Mouse (Mus musculus): Measurements from ENCODE around the gene Tldc1.

Gene Tldc1

GRCm38 (mm10) chr8:119778263-119778662 is at the start of gene Tldc1:
Gene Tldc1, minus strand, starts transcription at chr8:119778416.
- DNase-seq (ENCODE audit: low read depth): peak; percentile 99

- DNase-seq (ENCODE audit: low read depth): no peak
Observed at GRCm38 (mm10) chr8:119827721-119828153, 49.5 kb upstream of the Tldc1 start.

GRCm38 (mm10) chr8:119826982-119827381 is 48.8 kb upstream of the Tldc1 start:
- no peak for DNase-seq (ENCODE audit: low read depth)

- DNase-seq (ENCODE audit: low read depth): no peak
Observed at GRCm38 (mm10) chr8:119825950-119826730, 47.9 kb upstream of the Tldc1 start.

- no peak for DNase-seq (ENCODE audit: low read depth)
Observed at GRCm38 (mm10) chr8:119824809-119825273, 46.6 kb upstream of the Tldc1 start.

- no peak for DNase-seq (ENCODE audit: low read depth)
Observed at GRCm38 (mm10) chr8:119824100-119824499, 45.9 kb upstream of the Tldc1 start.

GRCm38 (mm10) chr8:119823278-119823677 is 45.1 kb upstream of the Tldc1 start:
- DNase-seq (ENCODE audit: low read depth): no peak

GRCm38 (mm10) chr8:119821691-119822090 is 43.5 kb upstream of the Tldc1 start:
- DNase-seq (ENCODE audit: low read depth): no peak

GRCm38 (mm10) chr8:119819976-119820375 is 41.8 kb upstream of the Tldc1 start:
- no peak for DNase-seq (ENCODE audit: low read depth)

- DNase-seq (ENCODE audit: low read depth): no peak
Observed at GRCm38 (mm10) chr8:119819316-119819715, 41.1 kb upstream of the Tldc1 start.

- DNase-seq (ENCODE audit: low read depth): no peak
Observed at GRCm38 (mm10) chr8:119817446-119817845, 39.2 kb upstream of the Tldc1 start.

- DNase-seq (ENCODE audit: low read depth): no peak
Observed at GRCm38 (mm10) chr8:119816219-119816618, 38.0 kb upstream of the Tldc1 start.

- DNase-seq (ENCODE audit: low read depth): no peak
Observed at GRCm38 (mm10) chr8:119812650-119813431, 34.6 kb upstream of the Tldc1 start.

- no peak for DNase-seq (ENCODE audit: low read depth)
Observed at GRCm38 (mm10) chr8:119811925-119812324, 33.7 kb upstream of the Tldc1 start.

- no peak for DNase-seq (ENCODE audit: low read depth)
Observed at GRCm38 (mm10) chr8:119810953-119811499, 32.8 kb upstream of the Tldc1 start.

- DNase-seq (ENCODE audit: low read depth): no peak
Observed at GRCm38 (mm10) chr8:119810127-119810868, 32.1 kb upstream of the Tldc1 start.

GRCm38 (mm10) chr8:119809620-119810019 is 31.4 kb upstream of the Tldc1 start:
- DNase-seq (ENCODE audit: low read depth): no peak

GRCm38 (mm10) chr8:119807687-119808086 is 29.5 kb upstream of the Tldc1 start:
- no peak for DNase-seq (ENCODE audit: low read depth)

GRCm38 (mm10) chr8:119806422-119807263 is 28.4 kb upstream of the Tldc1 start:
- DNase-seq (ENCODE audit: low read depth): no peak

GRCm38 (mm10) chr8:119805275-119805674 is 27.1 kb upstream of the Tldc1 start:
- DNase-seq (ENCODE audit: low read depth): no peak

- no peak for DNase-seq (ENCODE audit: low read depth)
Observed at GRCm38 (mm10) chr8:119802592-119802991, 24.4 kb upstream of the Tldc1 start.

All from c-Kit-positive CD71-positive TER-119-negative erythroid progenitor cells, embryonic 14.5 days (primary cell).